Mouse (Mus musculus): ENCODE measurements around the gene Tbc1d16.

The Tbc1d16 gene

GRCm38 (mm10) chr11:119144801-119145475, 83.4 kb downstream of the Tbc1d16 start:
- no peak for DNase-seq (ENCODE audit: low read depth, low spot score)

- DNase-seq (ENCODE audit: low read depth, low spot score), result no peak
Observed at GRCm38 (mm10) chr11:119143376-119144002, 84.8 kb downstream of the Tbc1d16 start.

GRCm38 (mm10) chr11:119142615-119143014, 85.7 kb downstream of the Tbc1d16 start:
- DNase-seq (ENCODE audit: low read depth, low spot score), result no peak

GRCm38 (mm10) chr11:119139026-119139425, 89.3 kb downstream of the Tbc1d16 start:
- no peak for DNase-seq (ENCODE audit: low read depth, low spot score)

- no peak for DNase-seq (ENCODE audit: low read depth, low spot score)
Observed at GRCm38 (mm10) chr11:119138205-119138604, 90.1 kb downstream of the Tbc1d16 start.

GRCm38 (mm10) chr11:119134586-119134985, 93.7 kb downstream of the Tbc1d16 start:
- DNase-seq (ENCODE audit: low read depth, low spot score), result no peak

GRCm38 (mm10) chr11:119133437-119134221, 94.7 kb downstream of the Tbc1d16 start:
- no peak for DNase-seq (ENCODE audit: low read depth, low spot score)

- DNase-seq (ENCODE audit: low read depth, low spot score), result no peak
Observed at GRCm38 (mm10) chr11:119132198-119133035, 95.9 kb downstream of the Tbc1d16 start.

GRCm38 (mm10) chr11:119130081-119130765, 98.1 kb downstream of the Tbc1d16 start:
- no peak for DNase-seq (ENCODE audit: low read depth, low spot score)

GRCm38 (mm10) chr11:119129281-119130058, 98.8 kb downstream of the Tbc1d16 start:
- DNase-seq (ENCODE audit: low read depth, low spot score), result no peak

- no peak for DNase-seq (ENCODE audit: low read depth, low spot score)
Observed at GRCm38 (mm10) chr11:119128668-119129280, 99.5 kb downstream of the Tbc1d16 start.

GRCm38 (mm10) chr11:119127686-119128473, 100.4 kb downstream of the Tbc1d16 start:
- no peak for DNase-seq (ENCODE audit: low read depth, low spot score)

GRCm38 (mm10) chr11:119127147-119127546, 101.2 kb downstream of the Tbc1d16 start:
- no peak for DNase-seq (ENCODE audit: low read depth, low spot score)

- no peak for DNase-seq (ENCODE audit: low read depth, low spot score)
Observed at GRCm38 (mm10) chr11:119125929-119126861, 102.1 kb downstream of the Tbc1d16 start.

- no peak for DNase-seq (ENCODE audit: low read depth, low spot score)
Observed at GRCm38 (mm10) chr11:119124536-119124935, 103.8 kb downstream of the Tbc1d16 start.

GRCm38 (mm10) chr11:119123522-119124319, 104.6 kb downstream of the Tbc1d16 start:
- DNase-seq (ENCODE audit: low read depth, low spot score), result no peak

GRCm38 (mm10) chr11:119122396-119122795, 105.9 kb downstream of the Tbc1d16 start:
- no peak for DNase-seq (ENCODE audit: low read depth, low spot score)
